Mouse (Mus musculus) neutrophil, adult 5-6 weeks (primary cell): Measurements from ENCODE around the gene Dab2ip. TPM values are rescaled to one million over a fixed set of nuclear protein-coding genes. Genes with fewer than 3 reads are reported as not detected.

Experiments
- ATAC-seq: fragments of 151-379, 151-347 bp; 2 replicates; pipeline ENCODE4 v1.8.0; 2017; ENCODE audit warnings: mild to moderate bottlenecking, moderate TSS enrichment; ENCODE audit not compliant: insufficient number of reproducible peaks, poor library complexity, low FRiP score, severe bottlenecking; ENCODE audit errors: extremely low read depth
- total RNA-seq: library from RNA; stranded (forward); fragments of 200-1000 nt; gene quantifications from 2 replicates; pipeline ENCODE4 v1.2.3, GENCODE M21; 2017

Gene Dab2ip
- total RNA-seq, 1 experiment from 2014 or later, result 6.1 TPM

DNA sequence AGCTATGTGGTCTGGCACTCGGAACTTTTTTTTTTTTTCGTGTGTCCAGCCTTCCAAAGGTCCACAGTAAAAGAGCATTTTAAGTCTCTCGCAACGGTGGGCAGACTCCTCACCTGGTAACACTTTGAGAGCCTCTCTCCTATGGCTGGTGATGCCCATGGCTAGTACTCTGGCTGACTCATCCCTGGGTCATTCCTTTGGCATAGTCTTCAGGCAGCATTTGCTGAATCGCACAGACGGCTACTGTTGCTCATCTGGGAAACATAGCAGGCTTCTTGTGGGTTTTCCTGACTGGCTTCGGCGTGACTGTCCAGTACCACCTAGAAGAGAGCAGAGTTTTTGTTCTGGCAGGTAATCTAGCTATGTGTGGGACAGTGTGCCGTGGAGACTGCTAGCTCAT is 8.0 kb upstream of the Dab2ip start:
- ATAC-seq, result no peak

DNA sequence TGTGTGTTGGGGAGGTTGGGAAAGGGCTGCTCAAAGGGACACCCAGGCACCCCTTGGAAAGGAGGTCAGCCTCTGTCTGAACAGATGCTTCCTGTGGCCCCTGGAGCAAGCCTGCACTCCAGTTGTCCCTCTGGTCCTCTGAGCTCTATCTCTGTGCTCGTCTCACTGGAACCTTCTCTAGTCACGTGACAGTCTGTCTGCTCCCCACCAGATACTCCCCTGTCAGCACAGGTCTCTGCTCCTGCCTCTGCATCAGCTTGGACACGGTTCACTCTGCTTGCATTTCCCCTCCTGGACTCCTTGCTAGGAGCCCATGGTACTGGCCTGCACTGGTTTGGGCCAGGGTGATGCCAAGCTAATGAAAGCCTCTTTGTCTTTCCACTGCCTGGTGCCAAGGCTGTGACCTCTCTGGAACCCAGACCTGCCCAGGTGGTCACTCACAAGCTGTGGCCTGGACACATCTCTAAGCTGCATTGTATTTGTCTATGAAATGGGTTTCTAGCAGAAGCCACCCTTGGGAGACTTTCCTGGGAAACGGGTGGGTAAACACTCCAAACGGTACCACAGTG is 1.1 kb upstream of the Dab2ip start:
- no peak for ATAC-seq

GRCm38 (mm10) chr2:35558826-35559550 is 922 bp downstream of the Dab2ip start:
- ATAC-seq, result no peak

- no peak for ATAC-seq
Measured at GRCm38 (mm10) chr2:35559551-35559835, 1.4 kb downstream of the Dab2ip start.

DNA sequence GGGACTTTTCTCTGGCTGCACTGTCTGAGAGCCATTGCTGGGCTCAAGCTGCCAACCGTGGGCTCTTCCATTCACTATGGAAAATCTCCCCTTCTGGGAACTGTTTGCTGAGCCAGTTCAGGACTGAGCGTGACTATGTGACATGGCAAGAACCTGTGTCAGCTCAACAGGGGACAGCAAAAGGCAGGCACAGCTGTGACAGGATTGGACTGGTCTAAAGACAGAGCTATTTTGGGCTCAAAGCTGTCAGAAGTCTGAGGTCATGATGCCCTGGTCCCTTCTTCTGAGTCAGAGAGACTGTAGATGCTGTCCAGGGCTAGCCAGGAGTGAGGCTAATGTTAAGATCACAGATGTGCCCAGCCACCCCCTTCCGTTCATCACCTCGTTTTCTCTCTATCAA is 5.7 kb downstream of the Dab2ip start:
- no peak for ATAC-seq

GRCm38 (mm10) chr2:35565051-35565836 is 7.2 kb downstream of the Dab2ip start:
- ATAC-seq, result no peak

DNA sequence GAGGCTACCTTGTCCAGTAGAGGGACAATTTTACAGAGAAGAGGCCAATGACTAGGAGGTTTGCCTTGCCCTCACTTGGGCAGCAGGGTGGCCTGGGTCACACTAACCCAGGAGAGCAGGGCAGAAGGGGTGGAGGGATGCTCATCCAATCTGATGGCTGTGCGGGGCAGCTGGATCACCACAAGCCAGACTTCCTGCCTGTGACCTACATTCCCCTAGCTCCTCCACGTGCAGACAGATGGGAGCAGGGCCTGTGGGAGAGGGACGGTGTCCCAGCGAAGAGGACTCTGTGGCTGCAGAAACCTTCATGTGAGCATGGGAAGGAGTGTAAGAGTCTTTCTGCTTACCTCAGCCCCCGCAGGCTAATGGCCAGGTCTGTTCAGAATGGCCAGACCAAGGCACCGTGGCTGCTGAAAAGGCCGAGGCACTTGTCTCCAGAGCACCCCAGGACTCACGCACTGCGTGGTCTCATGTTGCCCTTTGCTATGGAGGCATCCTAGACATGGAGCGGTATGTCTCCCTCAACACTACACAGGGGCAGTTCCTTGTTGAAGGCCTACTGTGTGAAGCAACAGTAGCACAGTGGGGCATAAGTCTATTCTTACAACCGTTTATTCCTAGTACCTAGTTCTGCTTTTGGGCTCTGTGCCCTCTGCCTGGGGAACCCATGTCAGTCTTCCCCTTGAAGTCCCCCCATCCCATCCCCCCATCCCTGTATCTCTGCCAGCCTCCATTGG is 9.1 kb downstream of the Dab2ip start:
- ATAC-seq, result no peak

DNA sequence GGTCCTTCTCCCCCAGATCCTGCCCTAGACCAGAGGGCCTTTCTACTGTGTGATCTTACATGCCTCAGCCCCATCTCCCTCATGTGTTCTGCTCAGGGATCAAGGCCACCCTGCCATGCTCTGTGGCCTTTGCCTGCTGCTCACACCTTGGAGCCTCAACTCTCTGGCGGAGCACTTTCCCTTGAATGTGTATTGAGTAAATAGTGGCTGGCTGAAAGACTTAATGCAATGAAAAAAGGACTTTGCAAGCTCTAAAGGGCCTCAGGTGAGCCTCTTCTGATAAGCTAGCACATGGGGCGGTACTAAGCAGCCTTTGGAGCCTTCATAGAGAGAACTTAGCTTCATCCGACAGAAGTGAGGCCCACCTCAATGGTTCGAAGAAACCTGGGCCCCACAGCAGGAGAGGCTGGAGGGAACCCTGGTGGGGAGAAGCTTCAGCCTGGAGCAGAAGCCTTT is 9.7 kb downstream of the Dab2ip start:
- ATAC-seq, result no peak

- ATAC-seq, result no peak
Measured at GRCm38 (mm10) chr2:35570743-35571142, 12.7 kb downstream of the Dab2ip start.

GRCm38 (mm10) chr2:35574643-35575042 is 16.6 kb downstream of the Dab2ip start:
- no peak for ATAC-seq

DNA sequence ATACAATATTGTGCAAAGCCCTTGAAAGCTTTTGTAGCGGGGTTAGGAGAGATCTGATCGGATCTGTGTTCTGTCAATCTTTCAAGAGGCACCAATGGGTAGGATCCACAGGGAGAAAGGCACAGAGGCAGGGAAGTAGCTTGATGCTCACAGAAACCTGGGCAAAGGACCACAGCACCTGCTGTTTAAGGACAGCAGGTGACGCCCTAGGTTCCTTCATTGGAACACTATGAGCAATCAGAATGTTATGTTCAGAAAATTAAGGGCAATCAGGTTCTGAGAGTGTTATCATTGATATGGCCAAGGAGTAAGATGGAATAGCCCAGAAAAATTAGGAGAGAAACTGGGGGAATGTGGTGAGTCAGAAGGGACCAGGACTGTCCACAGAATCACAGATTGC is 18.6 kb downstream of the Dab2ip start:
- no peak for ATAC-seq

- ATAC-seq, result no peak
Measured at GRCm38 (mm10) chr2:35580111-35580510, 22.0 kb downstream of the Dab2ip start.

GRCm38 (mm10) chr2:35581501-35582340 is 23.7 kb downstream of the Dab2ip start:
- no peak for ATAC-seq

- no peak for ATAC-seq
Measured at GRCm38 (mm10) chr2:35582341-35582941, 24.4 kb downstream of the Dab2ip start.

- no peak for ATAC-seq
Measured at GRCm38 (mm10) chr2:35583406-35583805, 25.3 kb downstream of the Dab2ip start.

DNA sequence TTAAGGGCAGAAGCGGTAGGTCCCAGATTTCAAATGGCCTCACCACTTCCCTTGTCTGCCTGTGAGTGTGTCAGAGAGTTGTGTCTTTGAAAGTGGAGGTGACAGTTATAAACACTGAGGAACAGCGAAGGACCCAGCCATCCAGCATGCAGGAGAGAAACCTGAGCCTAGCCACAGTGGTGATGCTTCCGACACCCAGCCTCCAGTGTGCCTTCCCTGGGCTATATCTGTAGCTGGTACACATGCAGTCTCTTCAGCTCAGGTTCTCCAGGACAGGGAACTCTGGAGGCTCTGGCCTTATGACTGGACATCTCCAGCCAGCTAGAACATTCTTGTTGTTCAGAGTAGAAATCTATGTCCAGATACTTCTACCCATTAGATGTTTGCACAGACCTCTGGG is 25.9 kb downstream of the Dab2ip start:
- no peak for ATAC-seq

DNA sequence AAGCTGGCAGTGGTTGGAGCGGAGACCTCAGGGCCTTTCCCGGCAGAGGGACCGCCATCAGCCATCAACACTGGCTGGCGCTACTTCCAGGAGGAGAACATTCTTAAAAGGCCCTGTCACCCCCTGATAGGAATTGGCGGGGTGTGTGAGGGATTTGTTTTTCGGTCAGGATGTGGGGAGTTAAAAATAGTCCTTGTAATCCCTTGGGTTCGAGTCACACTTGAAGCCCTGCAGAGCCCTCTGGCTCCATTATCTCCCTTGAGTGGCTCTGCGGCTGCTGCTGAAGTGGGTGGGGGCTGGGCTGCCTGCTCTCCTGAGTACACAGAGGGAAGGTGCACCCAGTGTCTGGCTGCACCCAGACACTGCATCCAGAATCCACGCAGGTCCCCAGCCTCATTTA is 30.3 kb downstream of the Dab2ip start:
- ATAC-seq, result no peak

DNA sequence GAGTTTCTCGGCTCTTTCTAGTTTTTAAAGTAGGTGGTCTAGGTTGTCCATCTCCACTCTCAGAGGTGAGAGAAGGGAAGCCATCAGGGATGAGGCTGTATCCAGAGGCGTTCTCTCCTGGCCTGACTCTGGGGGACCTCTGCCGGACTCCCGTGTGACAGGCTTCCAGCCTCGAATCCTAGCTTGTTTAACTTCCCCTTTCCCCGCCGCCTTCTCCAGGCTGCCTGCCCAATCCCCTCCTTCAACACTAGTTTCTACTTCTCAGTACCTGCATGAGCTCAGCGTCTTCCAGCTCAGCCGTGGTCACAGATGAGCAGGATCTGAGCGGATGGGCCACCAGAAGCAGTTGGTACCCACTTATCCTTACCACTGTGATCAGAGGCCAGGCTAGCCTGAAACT is 31.3 kb downstream of the Dab2ip start:
- no peak for ATAC-seq
